Mouse (Mus musculus) megakaryocyte, embryonic 14.5 days (primary cell): ENCODE measurements around the gene Adgb.

Experiments
- FLI1 ChIP-seq: IDR thresholded peaks from 2 replicates; pipeline ENCODE4 v1.6.1; 2012; ENCODE audit warnings: low read length, inconsistent platforms, mixed read lengths
- GATA1 ChIP-seq: IDR thresholded peaks from 3 replicates; pipeline ENCODE4 v1.6.1; 2012; ENCODE audit warnings: mixed read lengths, low read length, inconsistent platforms, borderline replicate concordance

DNA sequence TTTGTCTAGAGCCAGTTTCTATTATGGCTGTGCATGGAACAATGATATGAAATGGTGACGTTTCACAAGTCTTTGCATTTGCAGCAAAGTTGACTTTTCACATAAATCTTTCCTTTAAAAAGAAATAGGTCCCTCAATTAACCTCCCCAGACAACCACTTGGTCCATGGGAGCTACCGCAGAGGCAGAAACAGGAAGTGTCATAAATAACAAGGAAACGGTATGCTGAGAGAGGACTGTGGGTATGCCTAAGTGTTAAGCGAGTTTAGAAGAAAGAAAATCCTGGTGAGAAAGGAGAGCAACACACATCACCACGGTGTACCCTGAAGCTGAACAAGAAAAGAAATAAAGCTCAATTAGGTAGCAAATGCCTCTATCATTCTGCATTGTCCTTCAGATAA is 61.1 kb downstream of the Adgb start:
- TF ChIP-seq GATA1 (no peak), FLI1 (no peak)
